Mouse (Mus musculus): ENCODE results near the gene Emcn.
A peak's percentile ranks its signal among the peaks of the same experiment; 100 is the strongest.

Gene Emcn

DNA sequence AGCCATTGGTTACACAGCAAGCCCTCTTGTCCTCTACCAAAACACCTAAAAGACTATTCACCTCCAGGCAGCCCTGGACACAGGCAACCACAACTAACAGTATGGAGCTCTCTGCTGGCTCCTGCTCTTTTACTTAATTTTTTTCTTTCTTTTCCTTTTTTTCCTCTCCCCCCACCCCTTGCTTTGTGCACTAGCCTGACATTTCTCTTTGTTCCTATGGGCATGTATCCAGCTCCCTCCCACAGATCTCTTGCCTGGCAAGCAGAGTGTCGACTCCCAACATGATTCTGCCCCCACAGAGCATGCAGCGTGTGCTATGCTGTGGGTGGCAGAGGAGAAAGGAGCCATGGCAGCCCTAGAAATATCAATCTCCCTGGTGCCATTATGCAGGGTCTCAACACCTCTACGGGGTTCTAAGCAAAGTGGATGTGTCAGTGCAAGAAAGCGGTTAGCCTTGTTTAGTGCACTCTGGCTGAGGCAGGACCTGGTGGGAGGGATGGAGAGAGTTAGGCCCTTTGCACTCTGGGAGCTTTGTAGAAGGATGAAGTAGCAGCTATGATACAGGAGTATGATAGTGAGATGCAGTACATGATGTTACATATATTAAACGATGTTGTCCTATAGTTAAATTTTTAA is 74.7 kb downstream of the Emcn start:
- peak in 1 of 2 experiments; percentile 6 for DNase-seq

- no peak for DNase-seq
These were observed 77.8 kb downstream of the Emcn start for GRCm38 (mm10) chr3:137418636-137419035.

DNA sequence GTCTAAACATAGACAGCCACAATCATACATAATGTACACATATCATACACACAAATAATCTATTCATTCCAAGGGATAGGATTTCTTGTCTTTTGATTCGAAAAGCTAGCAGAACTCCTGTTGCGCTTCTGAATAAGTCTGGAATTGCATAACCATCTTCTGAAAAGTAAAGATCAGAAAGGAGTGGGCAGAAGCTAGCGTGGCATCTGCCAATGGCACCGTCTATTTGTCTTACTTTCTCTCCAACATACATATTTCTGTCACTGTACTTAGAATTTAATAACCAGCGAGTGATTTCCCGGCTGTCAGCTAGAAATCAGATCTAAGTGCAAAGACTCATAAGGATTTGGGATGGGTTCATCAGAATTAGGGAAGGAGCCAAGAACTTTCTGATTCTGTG is 88.6 kb downstream of the Emcn start:
- DNase-seq: no peak

- no peak for DNase-seq
These were observed 124.2 kb downstream of the Emcn start for GRCm38 (mm10) chr3:137464902-137465629.

DNA sequence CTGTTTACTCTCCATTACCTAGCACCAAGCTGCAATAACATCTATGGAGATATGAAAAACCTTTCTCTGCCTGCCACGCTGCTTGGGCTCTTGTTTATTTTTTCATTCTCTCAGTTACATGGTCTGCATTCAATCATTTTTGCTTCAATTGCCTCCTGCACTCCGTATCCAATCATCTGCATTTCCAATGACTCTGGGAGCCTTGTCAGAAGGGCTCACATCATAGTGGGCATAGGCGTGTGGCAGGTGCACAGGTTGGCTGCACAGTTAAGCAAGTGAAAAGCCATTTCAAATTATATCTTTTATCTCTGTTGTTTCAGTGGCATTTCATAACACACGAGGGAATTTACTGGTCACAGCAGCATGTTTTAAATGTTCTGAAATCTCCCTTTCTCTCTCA is 125.1 kb downstream of the Emcn start:
- DNase-seq: no peak

GRCm38 (mm10) chr3:137466766-137467165 is 125.9 kb downstream of the Emcn start:
- no peak for DNase-seq

- DNase-seq: no peak
These were observed 126.5 kb downstream of the Emcn start for GRCm38 (mm10) chr3:137467386-137467785.

DNA sequence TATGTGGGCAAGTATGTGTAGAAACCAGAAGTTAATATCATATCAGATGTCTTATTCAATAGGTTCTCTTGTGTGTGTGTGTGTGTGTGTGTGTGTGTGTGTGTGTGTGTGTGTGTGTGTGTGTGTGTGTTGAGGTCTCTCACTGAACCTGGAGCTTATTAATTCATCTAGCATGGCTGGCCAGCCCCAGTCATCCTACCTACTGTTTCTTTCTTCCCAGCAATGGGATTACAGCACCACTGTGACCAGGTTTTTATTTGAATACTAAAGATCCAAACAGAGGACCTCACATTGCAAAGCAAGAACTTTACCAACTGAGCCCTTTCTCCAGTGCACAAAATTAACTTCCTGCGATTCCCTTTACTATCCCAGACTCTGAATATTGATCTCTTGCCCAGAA is 131.3 kb downstream of the Emcn start:
- DNase-seq: no peak

DNA sequence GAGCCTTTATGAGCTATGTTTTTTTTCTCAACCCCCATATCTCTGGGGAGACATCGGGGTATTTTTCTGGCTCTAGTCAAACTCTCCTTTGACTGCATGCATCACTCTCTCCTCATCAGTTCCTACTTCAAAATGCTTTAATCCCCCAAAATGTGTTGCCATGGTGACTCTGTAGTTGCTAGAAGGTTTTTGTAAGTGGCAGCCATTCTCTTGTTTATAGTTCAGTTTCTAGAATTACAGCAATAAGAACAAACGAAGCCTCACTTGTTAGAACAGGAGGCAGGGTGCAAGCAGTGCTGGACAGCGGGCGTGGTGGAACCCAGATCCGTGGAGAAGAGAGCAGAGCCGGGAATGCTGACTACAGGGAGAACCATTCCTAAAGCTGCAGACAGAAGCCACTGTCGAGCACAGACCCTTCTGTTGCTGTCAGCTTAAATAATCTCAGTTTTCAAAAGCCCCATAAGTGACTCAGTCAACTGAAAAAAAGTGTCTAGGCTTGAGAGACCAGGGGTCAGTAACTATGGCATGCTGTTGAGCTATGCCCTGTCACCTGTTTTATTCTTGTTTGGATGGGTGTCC is 139.0 kb downstream of the Emcn start:
- DNase-seq: no peak

GRCm38 (mm10) chr3:137481157-137481556 is 140.3 kb downstream of the Emcn start:
- DNase-seq: no peak

Data from kidney, postnatal 4 days (tissue).